Mouse (Mus musculus): ENCODE measurements at regions not wholly inside any gene's neighbourhood (a gene's known extent, or its start where the extent isn't known, plus 50 kb on each side); places are given as distances from the start of the nearest gene placed in this dataset.
"Not testable (repeated sequence)": the region's sequence is repeated elsewhere in the genome, so short reads cannot be mapped to it uniquely, and the experiment has no call there.

- in situ Hi-C loops (cut with MboI; ENCODE audit: unreplicated experiment in 2 of 2) = no loop called here
Measured at GRCm38 (mm10) chr13:4935940-4936339, 327.0 kb upstream of the Akr1e1 start.

GRCm38 (mm10) chr13:4939849-4940248, 330.9 kb upstream of the Akr1e1 start:
- in situ Hi-C loops (cut with MboI; ENCODE audit: unreplicated experiment in 2 of 2) = no loop called here

DNA sequence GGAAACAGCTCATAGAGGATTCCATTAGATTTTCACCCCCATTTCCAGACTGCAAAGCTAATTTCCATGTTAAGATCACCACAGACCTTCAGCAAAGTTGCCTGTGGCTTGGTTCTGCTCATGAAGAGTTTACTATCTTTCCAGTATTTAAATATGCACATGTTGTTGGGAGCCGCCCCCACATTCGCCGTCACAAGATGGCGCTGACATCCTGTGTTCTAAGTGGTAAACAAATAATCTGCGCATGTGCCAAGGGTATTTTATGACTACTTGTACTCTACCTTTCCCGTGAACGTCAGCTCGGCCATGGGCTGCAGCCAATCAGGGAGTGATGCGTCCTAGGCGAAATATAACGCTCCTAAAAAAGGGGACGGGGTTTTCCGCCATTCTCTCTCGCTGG, 333.5 kb upstream of the Akr1e1 start:
- in situ Hi-C loops (cut with MboI; ENCODE audit: unreplicated experiment in 2 of 2) = not testable (repeated sequence)

DNA sequence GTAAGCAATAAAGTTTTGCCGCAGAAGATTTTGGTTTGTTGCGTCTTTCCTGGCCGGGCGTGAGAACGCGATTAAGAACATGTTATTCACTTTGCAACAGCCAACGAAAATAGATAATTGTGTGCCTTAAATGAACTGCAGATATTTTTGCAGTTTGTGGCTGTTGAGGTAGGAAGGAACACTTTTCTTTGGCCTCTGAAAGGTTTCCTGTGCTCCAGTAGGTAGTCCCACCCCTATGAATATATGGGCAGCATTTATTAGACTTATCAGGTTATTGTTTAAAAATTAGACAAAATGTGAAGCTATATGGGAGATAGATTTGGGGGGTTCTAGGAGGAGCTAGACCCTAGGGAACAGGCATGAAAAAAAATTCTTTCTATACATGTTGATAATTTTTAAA, 334.1 kb upstream of the Akr1e1 start:
- in situ Hi-C loops (cut with MboI; ENCODE audit: unreplicated experiment in 2 of 2) = no loop called here

GRCm38 (mm10) chr13:4955384-4955783, 346.4 kb upstream of the Akr1e1 start:
- in situ Hi-C loops (cut with MboI; ENCODE audit: unreplicated experiment in 2 of 2) = no loop called here

DNA sequence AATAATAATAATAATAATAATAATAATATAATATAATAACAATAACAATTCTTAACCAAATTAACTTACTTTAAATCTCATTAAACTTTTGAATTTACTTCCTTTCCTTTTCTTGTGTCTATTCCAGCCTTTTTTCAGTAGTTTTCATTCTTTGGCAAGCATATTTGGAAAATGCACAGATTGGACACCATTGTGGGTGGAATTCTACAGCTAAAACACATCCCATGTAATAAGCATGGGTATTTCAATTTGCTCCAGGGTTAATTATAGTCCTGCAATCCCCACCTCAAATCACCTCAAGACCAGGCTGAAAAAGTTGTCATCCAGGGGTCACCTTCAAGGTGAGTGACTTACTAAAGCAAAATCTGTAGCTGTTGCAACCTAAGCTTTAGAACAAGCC, 355.9 kb upstream of the Akr1e1 start:
- in situ Hi-C loops (cut with MboI; ENCODE audit: unreplicated experiment in 2 of 2) = no loop called here

- in situ Hi-C loops (cut with MboI; ENCODE audit: unreplicated experiment in 2 of 2) = no loop called here
Measured at GRCm38 (mm10) chr13:4970081-4970892, 361.3 kb upstream of the Akr1e1 start.

DNA sequence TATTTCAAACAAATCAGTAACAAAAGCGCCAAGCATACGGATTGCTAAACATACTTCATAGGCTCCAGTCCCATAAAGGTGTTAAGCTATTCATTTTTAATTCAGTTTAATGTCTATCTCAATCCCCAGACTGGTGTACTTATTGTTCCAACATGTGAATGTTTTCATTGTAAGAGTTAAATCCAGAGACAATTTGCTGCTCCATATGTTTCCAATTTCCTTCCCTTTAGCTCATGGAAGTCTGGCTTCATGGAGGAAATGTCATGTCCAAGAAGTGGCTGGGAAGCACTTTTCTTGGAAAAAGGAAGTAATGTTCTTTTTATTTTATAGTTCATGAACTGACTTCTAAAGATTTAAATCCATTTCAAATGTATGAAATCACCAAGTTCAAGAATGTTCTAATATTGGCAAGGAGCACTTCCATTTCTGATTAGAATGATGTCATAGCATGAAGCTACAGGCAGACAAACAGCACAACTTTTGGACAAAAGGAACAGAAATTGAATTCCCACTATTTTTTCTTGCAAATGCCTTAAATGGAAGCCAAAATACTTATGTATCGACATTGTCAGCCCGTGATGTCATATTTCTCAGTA, 362.6 kb upstream of the Akr1e1 start:
- in situ Hi-C loops (cut with MboI; ENCODE audit: unreplicated experiment in 2 of 2) = no loop called here

DNA sequence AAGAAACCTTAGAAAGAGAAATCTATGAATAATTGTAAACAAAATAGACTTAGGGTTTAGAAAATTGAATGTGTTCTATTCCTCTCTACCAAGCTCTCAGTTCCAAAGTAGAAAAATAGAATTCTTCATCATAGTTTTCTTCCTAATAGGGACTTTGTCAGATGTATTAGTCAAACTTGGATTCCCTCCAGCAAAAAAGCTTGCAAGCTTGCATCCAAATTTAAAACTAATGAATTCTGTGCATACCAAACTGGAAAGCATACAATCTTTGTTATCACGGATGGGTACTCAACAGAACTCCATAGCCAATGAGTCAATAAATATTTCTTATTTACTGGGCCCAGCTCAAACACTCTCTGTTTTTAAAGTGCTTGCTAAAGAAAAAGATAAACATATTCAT, 383.9 kb upstream of the Akr1e1 start:
- in situ Hi-C loops (cut with MboI; ENCODE audit: unreplicated experiment in 2 of 2) = no loop called here

- in situ Hi-C loops (cut with MboI; ENCODE audit: unreplicated experiment in 2 of 2) = no loop called here
Measured at GRCm38 (mm10) chr13:5008296-5008695, 399.3 kb upstream of the Akr1e1 start.

- in situ Hi-C loops (cut with MboI; ENCODE audit: unreplicated experiment in 2 of 2) = no loop called here
Measured at GRCm38 (mm10) chr13:5022439-5022838, 413.5 kb upstream of the Akr1e1 start.

GRCm38 (mm10) chr13:5059859-5060258, 450.9 kb upstream of the Akr1e1 start:
- in situ Hi-C loops (cut with MboI; ENCODE audit: unreplicated experiment in 2 of 2) = no loop called here

GRCm38 (mm10) chr13:5060462-5060861, 451.5 kb upstream of the Akr1e1 start:
- in situ Hi-C loops (cut with MboI; ENCODE audit: unreplicated experiment in 2 of 2) = no loop called here

DNA sequence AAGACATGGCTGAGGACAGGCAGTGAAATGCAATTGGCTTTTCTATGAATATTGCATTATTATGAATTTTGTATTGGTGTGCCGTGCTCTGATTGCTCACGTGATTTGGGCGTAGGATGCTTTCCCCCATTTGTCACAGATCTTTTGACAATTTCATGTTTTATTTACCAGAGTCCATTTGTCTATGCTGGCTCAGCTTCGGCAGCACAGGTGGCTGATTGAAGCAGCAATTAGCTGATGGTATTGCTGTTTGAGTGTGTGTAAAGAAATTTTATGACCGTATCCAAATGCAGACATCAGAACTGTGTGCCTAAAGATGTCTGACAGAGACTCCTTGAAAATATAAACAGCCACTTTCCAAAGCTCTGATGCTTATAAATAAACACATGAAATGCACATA, 498.5 kb upstream of the Akr1e1 start:
- in situ Hi-C loops (cut with MboI; ENCODE audit: unreplicated experiment in 2 of 2) = no loop called here

GRCm38 (mm10) chr13:5154911-5155310, 545.9 kb upstream of the Akr1e1 start:
- in situ Hi-C loops (cut with MboI; ENCODE audit: unreplicated experiment in 2 of 2) = no loop called here

DNA sequence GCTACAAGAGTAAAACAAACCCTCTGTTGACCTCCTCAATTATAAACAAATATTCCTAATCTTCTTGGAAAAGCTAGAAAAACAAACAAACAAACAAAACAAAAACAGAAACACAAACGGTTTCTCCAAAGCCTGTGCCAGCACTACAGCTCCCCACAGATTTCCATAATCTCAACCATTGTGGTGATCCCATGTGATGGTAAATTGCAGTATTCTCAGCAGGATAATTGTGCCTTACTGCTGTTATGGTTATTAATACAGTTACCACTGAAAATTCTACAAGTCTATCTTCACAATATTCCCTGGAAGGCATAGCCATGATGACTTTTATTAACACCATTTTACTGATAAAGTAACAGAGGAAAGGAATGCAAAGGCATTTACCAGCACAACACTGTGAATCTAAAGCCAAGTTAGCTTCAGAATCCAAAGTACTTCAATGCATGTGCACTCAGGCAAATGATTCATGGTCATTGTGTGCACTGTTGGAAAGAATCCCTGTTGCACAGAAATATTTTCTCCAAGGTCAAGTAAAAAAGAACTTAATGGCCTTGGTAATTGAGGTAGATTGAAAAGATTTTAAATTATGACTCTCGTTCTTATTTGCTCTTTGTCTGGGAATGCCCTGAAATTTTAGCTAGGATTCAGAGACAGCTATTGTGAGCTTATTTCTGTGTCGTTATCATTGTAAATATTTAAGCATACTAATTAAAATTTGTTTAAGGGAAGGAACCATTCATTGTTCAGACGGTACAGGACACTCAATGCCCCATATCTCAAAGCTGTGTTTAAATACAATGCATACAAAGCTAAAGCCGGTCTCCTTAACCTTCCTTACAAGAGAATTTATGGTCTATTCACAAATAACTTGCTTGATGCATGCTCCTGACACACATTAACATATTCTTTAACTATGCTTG, 551.1 kb upstream of the Akr1e1 start:
- in situ Hi-C loops (cut with MboI; ENCODE audit: unreplicated experiment in 2 of 2) = no loop called here

DNA sequence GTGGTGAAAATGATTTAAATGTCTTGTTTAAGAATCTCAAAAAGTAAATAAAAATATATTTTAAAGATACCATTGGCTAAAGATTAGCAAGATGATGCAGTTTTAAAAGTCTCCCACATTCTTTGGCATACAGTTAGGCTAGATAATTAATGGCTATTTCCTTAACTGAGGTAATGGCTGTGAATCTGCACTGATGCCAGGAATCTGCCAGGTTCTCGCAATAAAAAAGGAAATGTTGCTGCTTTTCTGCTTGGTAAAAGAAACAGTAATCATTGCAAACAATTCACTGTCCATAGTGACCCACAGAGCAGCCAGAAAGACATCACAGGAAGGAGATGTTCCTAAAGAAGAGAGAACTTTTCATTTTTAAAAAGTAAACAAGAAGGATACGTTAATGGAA, 557.7 kb upstream of the Akr1e1 start:
- in situ Hi-C loops (cut with MboI; ENCODE audit: unreplicated experiment in 2 of 2) = no loop called here

DNA sequence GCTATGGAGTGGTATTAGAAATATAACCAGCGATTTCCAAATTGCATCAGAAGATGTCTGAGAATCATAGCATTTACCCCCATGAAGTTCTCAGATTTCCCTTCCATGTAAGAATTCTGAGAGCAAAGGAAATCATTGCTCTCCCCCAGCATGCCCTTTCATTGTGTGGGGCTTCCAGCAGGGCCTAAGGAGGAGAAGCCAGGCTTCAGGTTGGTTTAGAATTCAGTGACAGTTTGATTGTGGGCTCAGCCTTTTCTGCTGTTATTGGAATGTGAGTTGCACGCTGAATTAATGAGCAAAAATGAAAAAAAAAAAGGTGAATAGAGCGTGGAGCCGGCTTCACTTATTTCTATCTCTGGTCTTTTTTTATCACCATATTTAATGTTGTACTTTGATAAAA, 570.0 kb upstream of the Akr1e1 start:
- in situ Hi-C loops (cut with MboI; ENCODE audit: unreplicated experiment in 2 of 2) = no loop called here

DNA sequence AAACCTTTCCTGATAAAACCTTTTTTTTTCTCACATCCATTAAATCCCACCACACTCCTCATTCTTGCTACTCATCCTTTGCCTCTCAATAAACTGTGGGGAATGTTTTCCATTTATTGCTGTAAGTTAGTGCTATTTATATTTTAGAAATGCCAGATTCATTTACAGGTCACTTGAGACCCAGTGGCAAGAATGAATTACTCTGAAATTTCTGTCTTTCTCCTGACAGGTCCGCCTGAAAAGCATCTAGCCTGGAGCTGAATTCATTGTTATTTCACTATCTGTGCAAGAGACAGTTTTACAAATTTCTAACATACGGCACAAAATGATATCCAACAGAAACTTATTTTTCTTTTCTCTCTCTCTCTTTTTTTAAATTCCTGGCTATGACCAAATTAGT, 570.6 kb upstream of the Akr1e1 start:
- in situ Hi-C loops (cut with MboI; ENCODE audit: unreplicated experiment in 2 of 2) = no loop called here

- in situ Hi-C loops (cut with MboI; ENCODE audit: unreplicated experiment in 2 of 2) = not testable (repeated sequence)
Measured at GRCm38 (mm10) chr13:5185237-5185800, 576.3 kb upstream of the Akr1e1 start.

- in situ Hi-C loops (cut with MboI; ENCODE audit: unreplicated experiment in 2 of 2) = no loop called here
Measured at GRCm38 (mm10) chr13:5202736-5203135, 593.8 kb upstream of the Akr1e1 start.

Measured in v-Abl transformed pro-B cells (cell line).